Mouse (Mus musculus) left cerebral cortex, postnatal 10 days (tissue): ENCODE measurements at regions not wholly inside any gene's neighbourhood (a gene's known extent, or its start where the extent isn't known, plus 50 kb on each side); places are given as distances from the start of the nearest gene placed in this dataset.

Experiments
- DNase-seq, 2 experiments: peaks; one replicate each; pipeline ENCODE4 v3.0.0; 2021 to 2022; ENCODE audit warnings: low spot score in 2 of 2, mixed read lengths in 1 of 2; ENCODE audit errors: extremely low spot score in 1 of 2
- intact Hi-C: fragments of 180-260 bp; cut with DNase I; formaldehyde crosslinking; loops from one replicate; pipeline ENCODE4 v1.15.1; 2025

DNA sequence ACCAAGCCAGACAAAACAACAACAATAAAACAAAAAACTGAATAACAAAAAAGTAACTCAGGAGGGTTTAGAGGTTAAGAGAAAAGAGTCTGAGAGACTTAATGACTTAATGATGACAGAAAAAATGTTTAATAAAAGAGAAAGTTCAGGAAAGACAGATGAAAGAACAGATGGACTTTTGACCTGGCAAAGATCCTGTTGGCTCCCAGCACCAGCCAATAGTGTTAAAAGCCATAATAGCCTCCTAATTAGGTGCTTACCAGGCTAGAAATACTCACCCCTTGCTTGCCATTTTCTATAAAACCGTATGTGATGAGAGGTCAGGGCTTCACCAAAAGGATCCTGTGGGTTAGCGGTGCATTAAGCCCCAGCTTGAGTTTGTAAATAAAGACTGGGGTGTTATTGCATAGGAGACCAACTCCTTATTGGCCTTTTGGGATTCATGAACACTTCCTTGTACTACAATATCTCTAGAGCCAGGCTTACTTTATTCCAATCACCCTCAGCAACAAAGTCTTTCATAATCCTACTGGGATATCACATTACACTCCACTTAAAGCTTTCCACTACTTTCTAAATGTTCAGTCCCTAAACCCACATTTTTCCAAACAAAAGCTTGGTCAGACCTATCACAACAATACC lies 282.1 kb upstream of the Rasa1 start:
- no peak for DNase-seq
- intact Hi-C loops: no loop called here

DNA sequence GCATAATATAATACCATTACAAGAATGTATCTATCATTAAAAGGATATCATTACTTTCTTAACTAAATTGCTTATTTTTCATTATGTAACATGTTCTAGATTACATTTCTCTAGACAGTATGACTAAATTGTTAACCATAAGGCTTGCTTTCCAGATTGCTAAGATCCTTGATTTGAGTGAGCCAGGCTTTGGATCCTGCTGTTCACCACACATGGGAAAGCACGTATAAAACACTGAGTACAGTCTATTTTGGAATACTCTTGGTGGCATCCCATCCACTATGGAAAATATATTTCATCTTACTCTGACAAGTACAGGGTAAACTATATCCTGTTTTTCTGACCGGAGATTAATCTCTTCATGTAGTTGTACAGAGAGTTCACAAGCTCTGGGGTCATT lies 268.9 kb upstream of the Rasa1 start:
- intact Hi-C loops: no loop called here
- peak in 1 of 2 experiments; percentile 5 for DNase-seq

GRCm38 (mm10) chr13:85556101-85556853 lies 267.3 kb upstream of the Rasa1 start:
- intact Hi-C loops: no loop called here
- DNase-seq: peak; percentile 36 to 62

DNA sequence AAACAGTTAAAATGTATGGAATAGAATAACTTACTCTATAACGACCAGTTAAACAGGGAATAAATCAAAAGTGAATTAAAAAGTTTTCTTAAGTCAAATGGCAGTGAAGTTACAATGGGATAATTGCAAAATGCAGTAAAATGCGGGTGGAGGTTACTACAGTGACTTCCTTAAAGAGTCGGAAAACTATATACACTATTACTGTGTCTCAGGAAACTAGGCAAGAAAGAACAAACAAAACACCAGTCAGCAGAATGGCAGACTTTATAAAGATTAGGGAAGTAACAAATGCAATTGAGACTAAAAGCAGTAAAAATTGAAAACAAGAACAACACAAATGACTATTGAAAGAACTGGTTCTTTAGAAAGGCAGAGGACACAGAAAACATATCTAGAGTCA lies 264.1 kb upstream of the Rasa1 start:
- intact Hi-C loops: no loop called here
- DNase-seq: no peak

DNA sequence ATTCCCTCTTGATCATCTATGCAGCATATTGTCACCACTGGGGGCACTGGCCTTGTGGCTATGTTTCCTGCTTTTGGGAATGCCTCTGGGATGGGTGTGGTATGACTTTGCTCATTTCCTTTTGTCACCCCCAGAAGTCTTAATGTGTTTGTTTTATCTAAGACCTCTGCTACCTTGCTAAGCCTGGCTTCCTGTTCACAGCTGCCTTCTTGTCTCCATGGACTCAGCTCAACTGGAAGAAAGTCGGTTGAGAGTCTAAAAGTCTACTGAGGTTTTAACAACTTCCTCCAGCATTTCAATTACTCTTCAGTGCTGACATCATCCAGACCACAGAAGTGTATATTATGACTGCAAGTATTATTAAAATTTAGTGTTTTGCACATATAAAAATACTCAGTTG lies 220.7 kb upstream of the Rasa1 start:
- no peak for DNase-seq
- intact Hi-C loops: no loop called here

DNA sequence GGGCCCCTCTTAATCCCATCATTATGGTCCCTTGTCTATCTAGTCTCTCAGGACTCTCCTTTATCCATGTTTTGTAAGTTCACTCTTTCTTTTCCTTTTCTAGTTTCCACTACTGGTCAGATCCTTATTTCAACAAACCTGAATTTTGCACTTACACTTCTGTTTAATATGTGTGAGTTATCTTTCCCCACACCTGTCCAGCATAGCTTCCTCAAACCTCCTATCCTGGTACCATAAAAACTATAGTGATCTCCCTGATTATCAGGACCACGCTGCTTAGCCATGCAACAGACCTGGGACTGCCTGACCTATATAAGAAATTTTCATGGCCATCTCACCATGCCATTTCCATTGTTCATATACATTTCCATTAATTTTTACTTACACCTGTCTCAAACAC lies 219.6 kb upstream of the Rasa1 start:
- intact Hi-C loops: no loop called here
- DNase-seq: no peak

DNA sequence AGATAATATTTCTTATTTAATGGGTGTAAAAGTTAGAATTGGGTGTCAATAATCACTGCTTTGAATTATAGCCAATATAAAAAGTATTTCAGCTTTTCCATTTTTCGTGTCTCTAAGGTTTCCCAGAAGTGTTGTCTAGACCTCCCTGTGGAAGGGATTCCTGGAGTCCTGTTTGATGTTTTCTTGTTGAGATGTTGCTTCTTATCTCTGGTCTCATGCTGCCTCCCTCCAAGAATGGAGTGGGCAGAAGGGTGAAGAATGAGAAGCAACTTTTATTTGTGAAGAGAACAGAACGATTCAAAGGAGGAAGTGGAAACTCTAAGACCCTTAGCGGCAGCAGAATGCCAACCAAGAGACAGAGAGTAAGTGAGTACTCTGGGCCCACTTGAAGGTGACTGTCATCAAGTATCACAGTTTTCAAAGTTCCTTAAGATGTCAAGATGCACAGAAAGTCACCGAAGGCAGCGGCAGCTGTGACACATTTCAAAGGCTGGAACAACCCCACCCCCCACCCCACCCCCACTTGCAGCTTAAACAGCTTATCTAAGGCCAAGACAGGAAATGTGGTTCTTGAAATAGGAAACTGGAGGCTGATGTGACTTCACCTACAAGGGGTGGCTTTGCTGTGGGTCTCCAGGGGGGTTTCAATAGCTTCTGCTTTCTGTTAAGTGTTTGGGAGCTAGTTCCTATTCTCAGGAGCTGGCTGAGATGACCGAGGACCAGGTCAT lies 218.6 kb upstream of the Rasa1 start:
- intact Hi-C loops: no loop called here
- DNase-seq: no peak

- intact Hi-C loops: no loop called here
- DNase-seq: no peak
Measured at GRCm38 (mm10) chr13:85506875-85507274, 217.9 kb upstream of the Rasa1 start.

GRCm38 (mm10) chr13:85506030-85506429 lies 217.1 kb upstream of the Rasa1 start:
- DNase-seq: no peak
- intact Hi-C loops: no loop called here

- intact Hi-C loops: no loop called here
Measured at GRCm38 (mm10) chr13:85505046-85505445, 216.1 kb upstream of the Rasa1 start.

DNA sequence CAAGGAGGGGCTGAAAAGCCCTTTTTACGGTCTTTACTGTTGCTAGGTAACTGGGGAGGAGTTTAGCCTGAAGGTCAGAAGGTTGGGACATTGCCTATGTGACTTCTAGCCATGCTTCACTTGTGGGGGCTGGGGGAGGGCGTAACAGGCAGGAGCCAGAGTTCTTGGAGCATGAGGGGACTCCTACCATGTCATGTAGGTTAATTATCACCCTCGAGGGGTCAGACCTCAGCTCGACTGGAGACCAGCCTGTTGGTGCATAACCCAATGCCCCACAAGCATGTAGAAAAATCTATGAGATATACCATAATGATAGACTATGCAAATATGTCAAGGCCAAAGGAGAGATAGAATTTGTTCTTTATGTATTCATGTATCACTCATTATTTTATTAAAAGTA lies 215.1 kb upstream of the Rasa1 start:
- intact Hi-C loops: no loop called here
- DNase-seq: no peak

More at GRCm38 (mm10) chr13:85505046-85505445, 216.1 kb upstream of the Rasa1 start:
- DNase-seq: no peak

DNA sequence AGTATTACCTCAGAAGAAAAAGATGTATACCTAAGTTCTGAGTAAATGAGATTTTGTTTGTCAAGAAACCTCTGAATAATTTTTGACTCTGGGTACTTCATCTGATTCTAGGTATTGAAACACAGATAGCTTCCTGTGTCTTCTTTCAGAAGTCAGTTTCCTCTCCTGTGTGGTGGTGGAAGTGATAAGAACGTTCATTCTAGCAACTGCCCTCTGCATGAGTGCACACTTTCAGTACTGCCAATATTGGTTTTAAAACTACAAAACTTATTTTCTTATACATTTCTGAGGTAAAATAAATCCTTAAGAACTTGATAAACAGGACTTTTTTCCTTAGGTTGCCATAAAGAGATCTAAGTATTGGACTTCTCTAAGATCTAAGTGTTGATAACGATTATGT lies 209.8 kb upstream of the Rasa1 start:
- no peak for DNase-seq
- intact Hi-C loops: no loop called here

DNA sequence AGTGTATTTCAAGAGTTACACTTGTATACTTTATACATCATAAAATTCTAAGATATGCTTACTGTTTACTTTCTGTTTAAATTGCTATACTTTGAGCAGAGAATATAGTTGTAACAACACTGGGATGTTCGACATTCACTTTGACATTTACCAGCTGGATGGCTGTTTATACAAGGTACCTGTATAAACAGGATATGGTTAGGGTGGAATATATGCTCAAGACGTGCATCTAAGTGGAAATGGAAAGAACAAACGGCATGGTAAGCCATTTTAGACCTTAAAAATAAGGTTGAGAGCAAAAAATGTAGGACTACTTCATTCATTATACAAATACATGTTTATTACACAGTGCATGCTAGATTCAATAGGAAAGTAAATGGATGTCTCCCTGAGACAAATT lies 195.9 kb upstream of the Rasa1 start:
- intact Hi-C loops: no loop called here
- DNase-seq: no peak

GRCm38 (mm10) chr13:85483348-85483747 lies 194.4 kb upstream of the Rasa1 start:
- no peak for DNase-seq
- intact Hi-C loops: no loop called here

DNA sequence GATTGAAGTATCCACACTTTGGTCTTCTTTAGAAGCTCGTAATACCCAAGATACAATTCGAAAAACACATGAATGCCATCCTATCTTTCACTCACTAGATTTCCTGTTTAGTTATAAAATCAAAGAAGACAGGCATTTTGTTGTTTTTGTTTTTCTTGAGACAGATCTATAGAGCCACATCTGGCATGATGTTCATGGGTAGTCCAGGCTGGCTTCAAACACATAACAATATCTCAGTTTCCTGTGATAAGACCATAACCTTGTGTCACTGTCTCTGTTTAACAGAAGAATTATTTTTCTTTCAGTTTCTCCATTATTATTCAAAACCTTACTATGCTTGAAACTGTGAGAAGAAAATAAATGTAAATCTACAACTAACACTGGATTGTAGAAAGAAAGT lies 190.5 kb upstream of the Rasa1 start:
- intact Hi-C loops: no loop called here
- DNase-seq: no peak

GRCm38 (mm10) chr13:85476274-85476846 lies 187.4 kb upstream of the Rasa1 start:
- DNase-seq: no peak
- intact Hi-C loops: no loop called here

DNA sequence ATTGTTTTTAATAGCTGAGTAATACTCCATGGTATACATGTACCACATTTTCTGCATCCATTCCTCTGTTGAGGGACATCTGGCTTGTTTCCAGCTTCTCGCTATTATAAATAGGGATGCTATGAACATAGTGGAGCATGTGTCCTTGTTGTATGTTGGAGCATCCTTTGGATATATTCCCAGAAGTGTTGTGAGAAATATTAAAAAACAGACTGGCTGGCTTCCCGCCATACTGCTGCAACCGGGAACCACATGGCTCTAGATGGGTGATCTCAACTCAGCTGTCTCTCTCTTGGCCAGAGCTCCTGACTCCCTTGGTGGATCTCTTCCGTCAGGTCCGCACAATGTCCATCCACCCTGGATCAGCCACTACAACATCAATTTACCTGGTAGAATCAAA lies 182.4 kb upstream of the Rasa1 start:
- DNase-seq: peak; percentile 1 to 15
- intact Hi-C loops: no loop called here

DNA sequence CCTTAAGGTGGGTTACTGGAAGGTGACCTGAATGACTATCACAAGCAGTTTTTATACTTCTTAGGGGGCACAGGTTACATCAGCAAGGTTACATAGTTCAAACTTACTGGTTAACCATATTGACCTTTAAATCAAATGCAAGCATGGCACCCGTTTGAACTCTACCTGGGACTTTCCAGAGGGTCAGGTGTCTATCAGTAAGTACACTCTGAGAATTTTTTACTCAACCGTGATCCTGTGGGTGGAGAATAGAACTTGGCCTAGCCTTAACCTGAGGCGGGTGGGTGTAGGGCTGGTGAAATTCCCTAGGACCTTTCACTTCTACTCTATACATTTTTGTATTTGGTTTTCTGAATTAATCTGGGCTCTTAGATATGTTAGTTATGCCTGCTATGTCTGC lies 170.5 kb upstream of the Rasa1 start:
- no peak for DNase-seq
- intact Hi-C loops: no loop called here

DNA sequence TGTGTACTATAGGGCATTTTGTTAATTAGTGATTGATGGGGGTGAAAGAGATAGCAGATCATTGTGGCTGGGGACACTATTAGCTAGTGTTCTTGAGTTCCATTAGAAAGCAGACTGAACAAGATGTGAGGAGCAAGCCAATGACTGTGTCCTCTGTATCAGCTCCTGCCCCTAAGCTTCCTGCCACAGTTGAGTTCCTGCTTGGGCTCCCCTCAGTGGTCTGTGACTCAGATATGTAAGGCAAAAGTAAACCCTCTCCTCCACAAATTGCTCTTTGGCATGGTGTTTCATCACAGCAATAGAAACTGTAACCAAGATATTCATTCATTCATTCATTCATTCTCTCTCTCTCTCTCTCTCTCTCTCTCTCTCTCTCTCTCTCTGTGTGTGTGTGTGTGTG lies 169.7 kb upstream of the Rasa1 start:
- intact Hi-C loops: no loop called here
- DNase-seq: no peak

- intact Hi-C loops: no loop called here
- DNase-seq: no peak
Measured at GRCm38 (mm10) chr13:85439581-85439980, 150.7 kb upstream of the Rasa1 start.
